Comparison of ENCODE assay signal across 20 mouse cellular contexts in the genomic region with DNA sequence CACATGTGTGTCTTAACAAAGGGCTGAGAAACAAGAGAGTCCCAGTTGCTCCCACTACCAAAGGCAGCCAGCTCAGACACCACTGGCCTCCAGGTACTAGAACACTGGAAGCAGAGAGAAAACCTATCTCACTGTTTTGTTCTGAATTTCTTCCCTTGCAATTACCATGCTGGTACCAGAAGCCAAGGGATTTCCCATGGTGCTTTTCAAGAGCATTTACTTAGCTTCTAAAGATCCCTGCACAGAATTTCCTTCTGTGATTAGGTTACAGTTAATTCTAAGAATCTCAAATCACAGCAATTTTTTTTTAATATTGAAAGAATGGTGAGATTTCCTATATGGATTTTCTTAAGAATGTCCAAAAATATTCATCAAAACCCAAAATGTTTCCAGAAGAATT. TPM values are rescaled to one million over a fixed set of nuclear protein-coding genes. Genes with fewer than 3 reads are reported as not detected.
"Had no signal": no experiment of that assay in that cellular context is flagged by ENCODE, and none has a peak within 500 bp of the region (broad histone marks: within the 10 kb centered on the region; RNA-seq: fewer than 3 reads in every experiment).

No protein-coding gene starts in this region.

- H3K36me3 ChIP-seq: liver, embryonic 12.5 days; liver, embryonic 15.5 days; lung, embryonic 15.5 days; midbrain, embryonic 10.5 days; midbrain, embryonic 13.5 days; stomach, embryonic 15.5 days had no signal

- H3K4me2 ChIP-seq: liver, embryonic 12.5 days; liver, embryonic 15.5 days; lung, embryonic 15.5 days; midbrain, embryonic 13.5 days; stomach, embryonic 15.5 days had no signal

- H3K9ac ChIP-seq: liver, embryonic 12.5 days; liver, embryonic 15.5 days; lung, embryonic 15.5 days; midbrain, embryonic 13.5 days; stomach, embryonic 15.5 days had no signal

- H3K4me1 ChIP-seq: liver, embryonic 12.5 days; liver, embryonic 15.5 days; megakaryocyte, embryonic 14.5 days; stomach, embryonic 15.5 days had no signal

- H3K9me3 ChIP-seq: liver, embryonic 12.5 days; liver, embryonic 15.5 days; lung, embryonic 15.5 days; megakaryocyte, embryonic 14.5 days; midbrain, embryonic 10.5 days; midbrain, embryonic 13.5 days; stomach, embryonic 15.5 days had no signal

- H3K27ac ChIP-seq: kidney, postnatal 0 days; liver, embryonic 12.5 days; liver, embryonic 15.5 days; lung, embryonic 15.5 days; midbrain, embryonic 10.5 days; midbrain, embryonic 13.5 days; stomach, embryonic 15.5 days had no signal

- H3K27me3 ChIP-seq: liver, embryonic 12.5 days; liver, embryonic 15.5 days; lung, embryonic 15.5 days; megakaryocyte, embryonic 14.5 days; midbrain, embryonic 13.5 days; stomach, embryonic 15.5 days had no signal

- H3K4me3 ChIP-seq: liver, embryonic 12.5 days; liver, embryonic 15.5 days; lung, embryonic 15.5 days; megakaryocyte, embryonic 14.5 days; midbrain, embryonic 10.5 days; midbrain, embryonic 13.5 days; myocyte; stomach, embryonic 15.5 days had no signal

- DNase-seq: kidney, adult 2 months; kidney, postnatal 36 days; left cerebral cortex, postnatal 4 days; liver; lung, adult 18-20 months; lung, postnatal 10 days; lung, postnatal 36 days; thymus, postnatal 25 days had no signal

- ATAC-seq: intestine, postnatal 0 days; liver, embryonic 12.5 days; midbrain, embryonic 13.5 days; midbrain, embryonic 16.5 days had no signal

RNA-seq across cellular contexts. Expression of a gene that starts 31.2 kb away (rescaled TPM):
- total RNA-seq: monocyte, adult 5-6 weeks had no signal
